Mouse (Mus musculus): ENCODE measurements at regions not wholly inside any gene's neighbourhood (a gene's known extent, or its start where the extent isn't known, plus 50 kb on each side); places are given as distances from the start of the nearest gene placed in this dataset.

DNA sequence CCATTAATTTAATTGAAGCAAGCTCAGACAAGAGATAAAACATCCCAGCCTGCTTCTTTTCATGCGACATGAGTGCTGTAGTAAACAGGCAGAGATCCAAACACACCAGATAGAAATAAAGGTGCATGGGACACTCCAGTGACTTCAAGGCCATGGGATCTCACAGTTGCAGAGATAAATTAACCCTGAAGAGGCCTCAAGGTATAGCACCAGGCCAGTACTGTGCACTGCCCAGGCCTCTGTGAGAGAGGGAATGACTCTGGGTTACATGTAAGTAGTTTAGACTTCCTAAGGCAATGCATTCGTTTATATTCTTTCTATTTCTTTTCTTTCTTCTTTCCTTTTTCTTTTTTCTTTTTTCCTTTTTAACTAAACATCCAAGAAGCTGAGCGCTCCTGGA lies 439.4 kb upstream of the Itga1 start:
- DNase-seq (ENCODE audit: low read depth): peak; percentile 42
- no peak for TF ChIP-seq POLR2A (IDR thresholded peaks at IDR 0.05; ENCODE audit: borderline replicate concordance, extremely low read depth, insufficient read depth, insufficient read length, poor library complexity, severe bottlenecking)
- no peak for TF ChIP-seq CTCF (IDR thresholded peaks at IDR 0.05; ENCODE audit: borderline replicate concordance, extremely low read depth, insufficient read depth, insufficient read length)

DNA sequence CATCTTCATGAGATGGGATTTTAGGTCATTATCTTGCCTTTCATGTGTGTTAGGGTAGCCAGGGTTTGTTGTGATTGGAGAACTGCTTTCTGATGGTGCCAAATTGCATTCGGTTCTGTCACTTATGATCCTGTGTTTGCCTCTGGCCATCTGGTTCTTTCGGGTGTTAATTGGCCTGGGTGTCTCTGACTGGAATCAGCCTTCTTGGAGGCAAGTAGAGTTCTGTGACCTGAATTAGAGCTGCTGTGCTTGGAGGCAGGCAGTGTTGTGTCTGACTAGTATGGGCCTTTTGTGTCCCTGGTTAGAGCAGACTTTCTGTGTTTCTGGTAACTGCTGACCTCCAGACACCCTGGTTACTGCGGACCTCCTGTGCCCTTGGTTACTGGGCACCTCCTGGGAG lies 434.1 kb upstream of the Itga1 start:
- peak; percentile 72 for DNase-seq (ENCODE audit: low read depth)
- TF ChIP-seq CTCF (IDR thresholded peaks at IDR 0.05; ENCODE audit: borderline replicate concordance, extremely low read depth, insufficient read depth, insufficient read length) (no peak), POLR2A (IDR thresholded peaks at IDR 0.05; ENCODE audit: borderline replicate concordance, extremely low read depth, insufficient read depth, insufficient read length, poor library complexity, severe bottlenecking) (no peak)

DNA sequence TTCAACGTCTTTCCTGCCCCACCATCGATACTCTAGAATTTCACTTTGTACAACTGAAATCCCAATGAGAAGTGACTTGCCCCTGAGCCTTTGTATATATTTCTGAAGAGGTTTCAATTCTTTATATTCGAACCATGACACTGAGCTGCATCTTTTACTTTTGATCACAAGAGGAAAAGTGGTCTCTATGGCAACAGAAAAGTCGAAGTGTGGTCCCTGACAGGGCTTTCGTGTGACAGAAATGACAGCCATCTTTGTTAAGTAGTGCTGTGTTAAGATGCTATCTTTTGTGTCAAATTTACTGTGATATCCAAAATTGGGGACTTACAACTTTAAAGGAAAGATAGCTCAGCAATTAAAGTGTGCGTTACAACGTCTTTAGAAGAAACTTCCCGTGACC lies 412.1 kb upstream of the Itga1 start:
- TF ChIP-seq CTCF (IDR thresholded peaks at IDR 0.05; ENCODE audit: borderline replicate concordance, extremely low read depth, insufficient read depth, insufficient read length): no peak
- no peak for TF ChIP-seq POLR2A (IDR thresholded peaks at IDR 0.05; ENCODE audit: borderline replicate concordance, extremely low read depth, insufficient read depth, insufficient read length, poor library complexity, severe bottlenecking)
- peak; percentile 71 for DNase-seq (ENCODE audit: low read depth)

DNA sequence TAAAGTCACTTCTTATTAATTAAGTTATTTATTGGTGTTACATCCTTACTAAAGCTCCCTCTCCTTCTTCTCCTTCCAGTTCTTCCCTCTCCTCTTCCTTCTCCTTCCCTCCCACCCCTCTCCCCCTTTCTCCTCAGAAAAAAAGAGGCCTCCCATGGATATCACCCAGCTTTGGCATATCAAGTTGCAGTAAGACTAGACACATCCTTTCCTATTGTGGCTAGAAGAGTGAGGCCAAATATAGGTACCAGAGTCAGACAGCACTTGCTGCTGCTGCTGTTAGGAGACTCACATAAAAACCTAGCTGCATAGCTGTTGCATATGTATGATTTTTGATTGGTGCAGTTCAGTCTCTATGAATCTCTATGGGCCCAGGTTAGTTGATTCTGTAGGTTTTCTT lies 410.4 kb upstream of the Itga1 start:
- DNase-seq (ENCODE audit: low read depth): no peak
- TF ChIP-seq CTCF (IDR thresholded peaks at IDR 0.05; ENCODE audit: borderline replicate concordance, extremely low read depth, insufficient read depth, insufficient read length): no peak
- no peak for TF ChIP-seq POLR2A (IDR thresholded peaks at IDR 0.05; ENCODE audit: borderline replicate concordance, extremely low read depth, insufficient read depth, insufficient read length, poor library complexity, severe bottlenecking)

DNA sequence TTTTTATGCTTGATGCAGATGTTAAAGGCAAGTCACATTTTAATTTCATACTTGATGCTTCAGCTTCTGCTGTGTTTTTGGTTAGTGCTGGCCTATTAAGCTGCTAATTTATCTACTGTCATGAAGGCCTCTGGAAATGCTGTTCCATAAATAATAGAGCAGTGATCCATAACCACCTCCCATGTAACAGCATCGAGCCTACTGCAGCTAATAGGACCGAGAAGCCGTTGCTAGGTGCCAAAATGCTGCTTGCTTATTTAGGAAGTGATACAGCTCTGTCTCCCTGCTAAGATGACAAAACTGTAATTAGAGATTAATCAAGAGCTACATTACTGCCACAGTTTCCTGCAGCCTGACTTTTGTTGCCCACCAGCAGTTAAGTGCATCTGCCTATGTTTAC lies 406.9 kb upstream of the Itga1 start:
- DNase-seq (ENCODE audit: low read depth): peak; percentile 71
- no peak for TF ChIP-seq CTCF (IDR thresholded peaks at IDR 0.05; ENCODE audit: borderline replicate concordance, extremely low read depth, insufficient read depth, insufficient read length)
- TF ChIP-seq POLR2A (IDR thresholded peaks at IDR 0.05; ENCODE audit: borderline replicate concordance, extremely low read depth, insufficient read depth, insufficient read length, poor library complexity, severe bottlenecking): no peak

DNA sequence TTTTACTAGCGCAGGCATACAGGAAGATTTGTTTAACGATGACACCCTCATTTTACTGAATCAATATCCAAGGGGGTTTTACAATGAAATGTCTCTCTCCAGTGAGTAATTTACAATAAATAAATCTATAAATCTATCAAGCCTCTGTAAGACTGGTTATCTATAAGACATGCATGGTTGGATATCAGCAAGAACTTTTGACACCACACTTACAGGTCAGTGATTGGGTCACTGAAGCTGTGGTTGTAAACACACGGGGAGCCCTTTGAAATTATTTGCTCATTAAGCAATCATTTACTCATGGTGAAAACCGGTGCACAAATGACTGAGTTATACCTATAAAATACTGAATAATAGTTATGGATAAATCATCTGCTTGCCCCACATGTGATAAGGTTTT lies 392.6 kb upstream of the Itga1 start:
- TF ChIP-seq POLR2A (IDR thresholded peaks at IDR 0.05; ENCODE audit: borderline replicate concordance, extremely low read depth, insufficient read depth, insufficient read length, poor library complexity, severe bottlenecking) (no peak), CTCF (IDR thresholded peaks at IDR 0.05; ENCODE audit: borderline replicate concordance, extremely low read depth, insufficient read depth, insufficient read length) (no peak)
- DNase-seq (ENCODE audit: low read depth): no peak

DNA sequence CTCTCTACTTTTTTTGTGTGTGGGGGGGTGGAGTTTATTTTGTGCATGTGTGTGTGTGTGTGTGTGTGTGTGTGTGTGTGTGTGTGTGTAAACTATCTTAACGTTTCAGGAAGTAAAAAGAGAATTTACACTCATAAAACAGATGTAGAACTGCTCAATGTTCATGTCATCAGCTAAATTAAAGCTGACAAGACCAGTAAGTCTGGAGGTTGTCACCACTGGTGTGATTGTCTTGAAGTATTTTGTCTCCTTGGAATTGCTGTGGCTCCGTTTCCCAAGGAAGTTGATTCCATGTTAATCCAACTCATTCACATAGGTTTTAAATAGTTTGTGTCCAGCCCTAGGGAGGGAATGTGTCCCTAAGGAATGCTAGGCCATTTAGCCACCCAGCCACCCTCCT lies 374.1 kb upstream of the Itga1 start:
- no peak for DNase-seq (ENCODE audit: low read depth)
- TF ChIP-seq CTCF (IDR thresholded peaks at IDR 0.05; ENCODE audit: borderline replicate concordance, extremely low read depth, insufficient read depth, insufficient read length) (no peak), POLR2A (IDR thresholded peaks at IDR 0.05; ENCODE audit: borderline replicate concordance, extremely low read depth, insufficient read depth, insufficient read length, poor library complexity, severe bottlenecking) (no peak)

DNA sequence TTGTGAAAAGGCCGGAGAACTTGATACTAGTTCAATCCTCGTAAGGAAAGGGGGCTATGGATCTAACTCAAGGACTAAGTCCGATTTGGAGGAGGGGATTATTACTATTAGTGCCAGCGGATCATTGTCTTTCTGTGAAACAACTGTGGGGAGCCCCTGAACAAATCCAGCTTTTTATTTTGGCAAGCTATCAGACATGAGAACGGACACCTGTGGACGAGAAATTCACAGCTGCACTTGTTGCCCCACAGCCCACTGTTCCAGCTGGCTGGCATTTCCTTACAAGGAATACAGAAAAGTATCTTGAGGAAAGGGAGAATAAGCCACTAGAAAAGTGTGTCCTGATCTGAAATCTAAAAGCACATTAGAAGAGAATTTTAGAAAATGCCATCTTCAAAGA lies 363.9 kb upstream of the Itga1 start:
- no peak for DNase-seq (ENCODE audit: low read depth)
- no peak for TF ChIP-seq CTCF (IDR thresholded peaks at IDR 0.05; ENCODE audit: borderline replicate concordance, extremely low read depth, insufficient read depth, insufficient read length)
- no peak for TF ChIP-seq POLR2A (IDR thresholded peaks at IDR 0.05; ENCODE audit: borderline replicate concordance, extremely low read depth, insufficient read depth, insufficient read length, poor library complexity, severe bottlenecking)

DNA sequence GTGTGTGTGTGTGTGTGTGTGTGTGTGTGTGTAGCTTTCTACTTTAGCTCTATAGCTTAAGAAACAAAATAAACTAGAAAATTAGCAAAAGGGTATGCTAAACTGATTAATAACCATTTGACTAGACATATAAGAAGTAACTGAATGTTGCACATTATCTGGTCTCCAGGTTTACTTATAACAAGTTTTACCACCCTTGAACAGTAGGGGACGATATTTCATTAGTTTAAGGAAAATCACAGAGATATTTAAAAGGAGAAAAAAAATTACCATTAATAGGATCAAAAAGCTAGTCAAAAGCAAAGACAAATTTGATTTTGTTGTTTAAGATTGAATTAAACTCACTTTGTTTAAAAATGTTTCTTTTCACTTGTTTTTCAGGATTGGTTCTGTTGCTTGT lies 349.5 kb upstream of the Itga1 start:
- TF ChIP-seq POLR2A (IDR thresholded peaks at IDR 0.05; ENCODE audit: borderline replicate concordance, extremely low read depth, insufficient read depth, insufficient read length, poor library complexity, severe bottlenecking) (no peak), CTCF (IDR thresholded peaks at IDR 0.05; ENCODE audit: borderline replicate concordance, extremely low read depth, insufficient read depth, insufficient read length) (0 out of 2 replicates have a peak, but pooled peaks have one; percentile 4)
- peak; percentile 69 for DNase-seq (ENCODE audit: low read depth)

DNA sequence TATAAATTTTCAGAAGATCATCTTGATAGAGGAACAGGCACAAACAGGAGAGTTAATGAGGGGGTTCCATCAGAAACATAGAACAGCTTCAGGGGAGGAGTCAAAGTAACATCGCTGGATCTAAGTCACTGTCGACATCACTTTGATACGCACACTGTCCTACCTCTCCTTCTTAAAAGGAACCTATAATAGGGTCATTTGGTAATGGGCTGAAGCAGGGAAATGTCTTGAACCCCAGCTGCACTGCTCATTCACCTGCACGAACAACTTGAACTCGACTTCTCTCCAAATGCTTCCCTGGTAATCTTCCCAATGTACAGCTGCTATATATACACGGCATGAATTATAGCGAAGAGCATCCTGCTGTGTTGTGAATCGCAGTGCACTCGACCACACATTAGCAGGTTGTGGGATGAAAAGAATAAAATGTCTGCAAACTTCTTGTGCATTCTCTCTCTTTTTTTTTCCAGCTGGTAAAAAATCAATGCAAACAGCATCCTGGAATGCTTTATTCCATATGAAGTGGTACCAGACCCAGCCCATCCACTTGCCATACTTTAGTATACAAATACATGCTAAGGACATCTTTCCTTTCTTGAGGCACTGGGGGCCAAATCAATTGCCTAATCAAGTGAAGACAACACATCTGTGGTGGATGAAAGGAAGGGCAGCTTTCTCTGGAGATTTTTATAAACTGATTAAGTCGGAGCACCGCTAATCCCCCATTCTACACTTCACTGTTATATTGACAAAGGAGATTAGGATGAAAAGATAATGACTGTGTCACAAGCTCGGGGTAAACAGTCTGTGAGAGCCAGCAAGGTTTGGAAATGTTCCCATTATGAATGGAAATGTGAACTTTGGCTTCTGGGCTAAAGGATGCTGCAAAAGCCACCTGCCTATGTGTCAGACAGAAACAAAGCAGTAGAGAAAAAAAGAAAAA lies 325.6 kb upstream of the Itga1 start:
- DNase-seq (ENCODE audit: low read depth): peak; percentile 76
- TF ChIP-seq CTCF (IDR thresholded peaks at IDR 0.05; ENCODE audit: borderline replicate concordance, extremely low read depth, insufficient read depth, insufficient read length) (no peak), POLR2A (IDR thresholded peaks at IDR 0.05; ENCODE audit: borderline replicate concordance, extremely low read depth, insufficient read depth, insufficient read length, poor library complexity, severe bottlenecking) (no peak)

DNA sequence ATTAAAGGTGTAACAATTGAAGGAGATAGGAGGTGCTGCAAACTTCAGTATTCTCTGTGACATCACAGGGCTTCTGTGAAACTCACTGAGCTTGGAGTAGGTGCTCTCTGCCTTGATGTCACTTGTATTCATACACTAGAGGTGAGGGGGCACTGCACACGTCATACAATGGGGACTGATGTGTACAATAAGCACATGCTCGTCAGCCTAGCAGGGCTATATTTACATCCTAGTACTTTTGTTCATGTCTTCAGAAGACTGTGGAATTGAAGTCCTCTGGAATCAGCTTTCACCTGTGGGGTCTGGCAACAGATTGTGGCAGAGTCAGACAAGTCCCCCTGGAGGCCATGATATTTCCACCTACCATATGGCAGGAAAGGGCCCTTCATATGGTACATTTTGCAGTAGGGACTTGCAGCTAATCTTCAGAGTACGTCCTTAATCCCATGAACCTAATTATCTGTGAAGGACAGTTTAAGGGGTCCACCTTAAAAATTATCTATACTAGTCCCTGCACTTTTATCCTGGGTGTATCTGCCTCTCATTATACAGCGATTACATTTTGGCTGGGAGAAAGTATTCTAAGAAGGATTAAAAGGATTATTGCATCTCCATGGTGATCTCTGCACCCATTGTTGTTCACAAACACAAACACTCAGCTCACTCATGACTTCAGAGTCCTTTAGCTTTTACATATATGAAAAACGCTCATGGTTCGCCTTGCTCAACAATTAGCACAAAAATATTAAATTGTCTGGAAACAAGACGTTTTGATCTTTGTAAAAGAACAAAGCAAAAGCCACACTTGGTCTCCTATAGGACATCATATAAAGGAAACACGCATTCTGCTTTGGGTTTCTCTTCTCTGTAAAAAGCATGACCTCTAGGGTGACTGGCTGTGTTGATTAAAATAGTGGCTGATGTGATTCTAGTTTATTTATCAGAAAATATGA lies 324.1 kb upstream of the Itga1 start:
- DNase-seq (ENCODE audit: low read depth): peak; percentile 41
- TF ChIP-seq CTCF (IDR thresholded peaks at IDR 0.05; ENCODE audit: borderline replicate concordance, extremely low read depth, insufficient read depth, insufficient read length): no peak
- TF ChIP-seq POLR2A (IDR thresholded peaks at IDR 0.05; ENCODE audit: borderline replicate concordance, extremely low read depth, insufficient read depth, insufficient read length, poor library complexity, severe bottlenecking): no peak

Measured in brain, embryonic 14.5 days (tissue).